Mouse (Mus musculus) kidney, postnatal 25 days (tissue): Measurements from ENCODE around the gene Ccdc124.
A peak's percentile ranks its signal among the peaks of the same experiment; 100 is the strongest.

Source experiments
- DNase-seq, 2 experiments: peaks; one replicate each; pipeline ENCODE4 v3.0.0; 2021; ENCODE audit warnings: mixed read lengths in 2 of 2

Ccdc124 gene

DNA sequence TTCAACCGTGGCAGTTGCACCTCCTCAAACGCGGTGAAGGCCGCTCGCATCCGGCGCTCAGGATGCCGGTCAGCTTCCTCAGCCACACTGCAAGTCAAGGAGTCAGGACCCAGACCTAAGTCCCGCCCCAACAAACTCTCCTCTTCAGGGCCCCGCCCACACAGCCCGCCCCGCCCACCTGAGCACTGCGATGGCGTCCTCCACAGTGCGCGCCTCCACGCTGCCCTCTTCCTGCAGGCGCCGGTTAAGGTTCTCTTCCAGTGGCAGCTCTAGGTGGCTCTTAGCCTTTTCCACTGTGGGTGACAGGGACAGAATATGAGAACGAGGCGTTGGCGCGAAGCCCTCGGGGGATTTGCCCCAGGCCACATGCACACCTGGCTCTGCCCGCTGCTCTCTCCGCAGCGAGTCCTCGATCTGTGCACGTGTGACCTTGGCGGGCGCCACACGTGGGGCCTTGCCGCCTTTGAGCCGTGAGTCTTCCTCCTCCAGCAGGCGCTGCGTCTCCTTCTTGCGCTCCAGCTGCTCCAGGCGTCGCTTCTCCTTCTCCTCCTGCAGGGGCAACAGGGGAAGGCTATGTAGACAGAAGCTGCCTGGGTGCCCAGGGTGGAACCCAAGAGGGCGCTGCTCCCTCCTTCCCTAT lies 5.1 kb downstream of the Ccdc124 start:
- DNase-seq = peak; percentile 83 to 88

DNA sequence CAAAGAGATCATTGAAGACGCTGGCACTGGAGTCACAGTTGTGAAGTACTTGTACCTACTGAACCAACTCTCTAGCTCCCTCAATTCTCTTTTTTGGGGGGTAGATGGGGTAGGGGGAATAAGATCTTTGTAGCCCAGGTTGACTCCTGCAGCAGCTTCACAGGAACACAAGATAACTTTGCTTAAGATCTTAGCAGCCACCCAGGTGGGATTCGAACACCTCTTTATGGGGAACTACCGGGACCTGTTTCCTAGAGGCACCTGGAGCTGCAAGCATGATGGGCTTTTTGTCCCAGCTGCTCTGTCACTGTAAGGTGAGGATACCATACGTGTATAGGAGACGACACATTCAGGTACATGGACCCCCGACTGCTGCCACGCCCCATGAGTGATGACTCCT lies 7.2 kb downstream of the Ccdc124 start:
- no peak for DNase-seq

DNA sequence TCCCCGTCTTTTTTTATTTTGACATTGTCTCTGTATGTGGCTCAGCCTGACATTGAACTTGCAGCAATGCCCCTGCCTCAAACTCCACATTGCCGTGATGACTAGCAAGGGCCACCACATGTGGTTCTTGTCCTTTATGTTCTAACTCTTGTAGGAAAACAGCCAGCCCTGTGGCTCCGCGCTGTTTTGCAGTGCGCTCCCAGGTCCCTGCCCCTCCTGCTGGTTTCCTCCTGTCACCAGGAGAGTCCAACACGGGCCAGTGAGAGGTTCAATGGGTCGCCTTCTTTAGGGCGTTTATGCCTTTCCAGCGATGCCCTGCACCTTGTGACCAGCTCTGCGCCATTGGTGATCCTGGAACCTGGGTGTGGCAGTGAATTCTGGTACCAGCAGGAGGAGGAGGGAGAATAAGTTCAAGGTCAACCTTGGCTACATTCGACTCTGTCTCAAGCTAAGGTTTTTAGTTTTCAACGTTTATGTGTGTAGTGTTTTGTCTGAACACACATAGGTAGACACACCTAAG lies 7.7 kb downstream of the Ccdc124 start:
- no peak for DNase-seq

DNA sequence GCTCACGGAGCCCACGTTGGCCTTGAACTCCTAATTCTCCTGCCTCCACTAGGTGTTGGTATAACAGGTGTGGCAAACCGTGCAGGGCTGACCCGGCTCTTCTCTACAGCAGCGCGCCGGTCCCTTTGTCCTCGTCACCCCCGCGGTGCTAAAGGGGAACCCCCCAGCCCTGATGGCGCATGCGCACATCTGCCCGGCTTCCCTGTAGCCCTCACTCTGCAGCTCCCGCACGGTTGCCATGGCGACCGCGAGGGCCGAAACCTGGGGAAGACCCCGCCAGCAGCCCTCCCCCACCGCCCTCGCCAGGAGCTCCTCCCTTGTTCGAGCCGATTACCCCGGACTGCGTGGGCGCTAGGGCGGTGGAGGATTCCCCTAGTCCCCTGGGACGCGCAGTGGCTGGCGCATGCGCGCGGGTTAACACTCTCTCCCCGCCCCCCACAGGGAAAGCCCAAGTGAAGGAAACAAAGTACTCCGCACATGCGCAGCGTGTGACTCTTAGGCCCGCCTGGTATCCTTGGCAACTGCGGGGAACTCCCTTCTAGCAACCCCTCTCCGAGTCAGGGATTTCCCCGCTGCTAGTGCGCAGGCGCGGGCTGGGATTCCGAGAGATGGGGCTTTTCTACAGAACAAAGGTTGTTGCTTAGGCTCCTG lies 8.3 kb downstream of the Ccdc124 start:
- DNase-seq = peak; percentile 100

DNA sequence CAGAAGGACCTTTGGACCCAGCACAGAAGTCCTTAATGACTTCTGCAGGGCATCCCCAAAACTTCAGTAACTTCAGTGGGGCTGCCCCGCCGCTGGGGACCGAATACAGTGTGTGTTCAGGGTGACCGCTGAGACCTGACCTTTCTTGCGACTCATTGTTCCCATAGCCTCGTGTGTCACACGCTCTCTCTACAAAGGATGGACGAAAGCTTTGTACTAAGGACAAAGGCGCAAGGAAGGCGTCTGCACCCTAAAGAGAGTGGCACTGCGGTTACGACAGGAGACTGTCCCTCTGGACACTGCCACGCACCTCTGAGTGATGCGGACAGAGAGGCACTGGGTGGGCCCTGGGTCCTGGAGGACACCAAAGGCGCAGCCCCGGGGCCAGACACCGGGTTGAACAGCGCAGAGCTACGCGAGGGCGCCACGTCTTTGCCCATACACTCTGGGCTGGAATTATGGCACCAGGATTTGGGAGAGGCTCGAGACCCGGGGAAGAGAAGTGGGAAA lies 9.0 kb downstream of the Ccdc124 start:
- no peak for DNase-seq

DNA sequence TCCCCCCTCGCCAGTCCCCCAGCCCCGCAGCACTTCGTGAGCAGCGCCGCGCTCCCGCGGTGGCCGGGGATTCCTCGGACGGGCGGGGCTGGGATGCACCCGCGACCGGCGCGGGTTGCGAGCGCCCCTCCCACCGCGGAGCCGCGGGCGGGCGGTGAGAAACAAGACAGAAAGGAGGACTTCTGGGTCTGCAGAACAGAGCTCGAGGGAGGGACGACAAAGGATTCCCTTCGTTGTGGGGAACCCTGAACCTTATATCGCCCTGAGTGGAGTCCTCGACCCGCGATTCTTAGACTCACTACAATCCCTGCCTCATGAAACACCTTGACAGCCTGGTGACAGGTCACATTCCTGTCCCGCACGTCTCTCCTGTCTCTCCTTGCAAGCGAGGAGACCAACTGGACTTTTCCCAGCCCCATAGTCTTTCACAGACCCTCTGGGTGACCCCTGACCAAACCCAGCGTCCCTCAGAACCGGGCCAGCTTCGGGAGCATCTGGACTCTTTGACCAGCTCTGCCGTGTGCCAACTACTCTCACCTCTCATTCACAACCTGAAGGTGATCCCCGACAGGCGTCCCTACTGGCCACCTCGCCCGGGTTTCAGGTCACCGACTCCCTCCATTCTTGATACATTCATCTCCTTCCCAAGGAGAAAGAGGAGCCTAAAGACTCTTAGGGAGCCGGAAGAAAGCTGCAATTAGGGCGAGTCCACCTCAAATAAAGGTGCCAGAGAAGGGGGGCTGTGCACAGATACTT lies 9.6 kb downstream of the Ccdc124 start:
- no peak for DNase-seq

DNA sequence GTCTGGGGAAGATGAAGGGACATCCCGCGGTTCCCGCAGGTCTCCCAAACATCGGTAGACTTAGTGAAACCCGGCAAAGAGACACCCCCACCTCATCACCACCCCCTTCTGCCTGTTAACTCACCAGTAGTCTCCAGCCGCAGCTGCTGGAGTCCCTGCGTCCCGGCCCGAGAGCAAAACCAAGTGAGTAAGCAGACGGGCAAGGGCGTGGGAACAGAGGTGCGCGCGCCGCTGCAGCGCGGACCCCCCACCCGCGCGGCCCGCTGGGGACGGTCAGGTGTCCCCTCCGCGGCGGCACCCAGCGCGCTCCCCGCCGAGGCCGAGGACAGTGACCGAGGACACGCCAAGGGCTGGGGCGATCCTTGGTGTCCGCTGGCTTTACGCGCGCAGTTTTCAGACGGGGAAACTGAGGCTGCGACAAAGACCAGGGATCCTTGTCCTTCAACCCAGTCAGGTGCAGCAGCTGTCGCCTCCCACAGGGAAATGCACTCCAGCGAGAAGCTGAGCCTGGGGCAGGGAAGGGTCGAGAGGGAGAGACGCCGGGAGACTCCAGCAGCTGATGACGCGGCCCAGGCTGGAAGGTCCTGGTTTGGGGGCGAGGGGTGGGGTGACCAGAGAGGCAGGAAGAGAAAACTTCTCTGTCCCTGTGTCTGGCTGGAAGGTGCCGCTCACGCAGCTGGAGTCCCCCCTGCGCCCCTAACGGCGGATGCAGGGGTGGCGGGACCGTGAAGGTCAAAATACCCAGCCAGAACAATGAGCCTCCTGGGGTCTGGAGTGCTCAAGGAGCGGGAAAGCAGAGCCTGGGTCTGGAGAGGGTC lies 10.7 kb downstream of the Ccdc124 start, which contains the start of gene Kcnn1:
Gene Kcnn1, minus strand, starts transcription at position 435 of the 818 bp plus-strand sequence.
- DNase-seq = no peak

DNA sequence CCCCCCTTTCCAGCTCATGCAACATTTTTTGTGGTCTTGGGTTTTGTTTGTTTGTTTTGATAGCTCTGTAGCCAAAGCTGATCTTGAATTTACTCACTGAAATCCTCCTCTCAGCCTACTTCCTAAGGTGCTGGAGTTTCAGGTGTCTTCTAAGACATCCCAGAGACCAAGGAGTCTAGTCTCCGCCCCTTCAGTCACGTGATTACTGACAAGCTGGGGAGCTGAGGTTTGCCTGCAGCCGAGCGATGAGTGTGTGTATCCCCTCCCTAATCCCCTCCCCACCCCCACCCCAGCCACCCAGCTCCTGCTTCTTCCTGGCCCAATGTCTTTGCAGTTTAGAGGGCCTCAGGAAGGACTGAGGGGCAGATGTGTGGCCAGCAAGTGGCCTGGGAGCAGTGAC lies 16.2 kb downstream of the Ccdc124 start:
- no peak for DNase-seq

DNA sequence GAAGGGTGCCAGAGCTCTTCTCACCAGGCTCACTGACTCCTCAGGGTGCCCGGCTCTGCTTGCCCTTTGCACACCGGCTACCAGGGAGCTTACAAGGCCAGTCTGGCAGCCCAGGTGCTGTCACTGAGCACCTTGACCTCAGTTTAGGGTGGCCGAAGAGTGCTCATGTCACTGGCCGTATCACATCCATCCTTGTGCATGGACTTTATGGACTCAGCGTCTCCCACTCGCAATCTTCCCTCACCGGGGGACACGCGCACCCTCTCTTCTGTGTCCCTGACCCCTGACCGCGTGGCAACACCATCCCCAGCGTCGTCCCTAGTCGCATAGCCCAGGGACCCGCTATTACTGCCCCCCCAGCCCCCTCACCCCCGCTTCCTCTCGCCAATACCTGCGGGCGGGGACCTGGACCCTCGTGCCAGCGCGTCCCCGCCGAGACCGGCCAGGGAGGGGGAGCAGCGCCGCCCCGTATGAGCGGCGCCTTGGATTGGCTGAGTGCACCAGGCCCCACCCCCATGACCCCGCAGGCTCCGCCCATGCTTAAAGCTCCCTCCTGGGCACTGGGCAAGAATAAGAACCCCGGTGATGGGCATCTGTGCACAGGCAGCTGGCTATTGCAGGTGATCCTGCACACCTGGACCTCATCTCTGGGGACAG lies 17.1 kb downstream of the Ccdc124 start:
- peak; percentile 85 to 90 for DNase-seq

DNA sequence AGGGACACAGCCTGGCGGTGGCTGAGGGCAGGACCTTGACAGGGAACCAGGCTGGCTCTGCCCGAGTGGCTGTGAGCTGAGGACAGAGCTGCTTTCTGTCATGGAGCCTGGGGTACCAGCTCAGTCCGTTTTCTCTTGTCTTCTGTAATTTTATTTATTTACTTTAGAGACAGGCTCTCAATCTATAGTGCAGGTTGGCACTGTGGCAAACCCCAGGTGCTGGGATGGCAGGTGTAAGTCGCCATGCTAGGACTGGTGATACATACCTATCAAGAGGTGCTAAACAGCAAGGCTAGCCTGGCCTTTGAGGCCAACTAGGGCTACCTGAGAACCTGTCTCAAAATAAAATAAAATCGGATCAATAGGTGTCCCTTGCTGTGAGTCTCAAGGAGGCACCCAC lies 17.7 kb downstream of the Ccdc124 start:
- no peak for DNase-seq

DNA sequence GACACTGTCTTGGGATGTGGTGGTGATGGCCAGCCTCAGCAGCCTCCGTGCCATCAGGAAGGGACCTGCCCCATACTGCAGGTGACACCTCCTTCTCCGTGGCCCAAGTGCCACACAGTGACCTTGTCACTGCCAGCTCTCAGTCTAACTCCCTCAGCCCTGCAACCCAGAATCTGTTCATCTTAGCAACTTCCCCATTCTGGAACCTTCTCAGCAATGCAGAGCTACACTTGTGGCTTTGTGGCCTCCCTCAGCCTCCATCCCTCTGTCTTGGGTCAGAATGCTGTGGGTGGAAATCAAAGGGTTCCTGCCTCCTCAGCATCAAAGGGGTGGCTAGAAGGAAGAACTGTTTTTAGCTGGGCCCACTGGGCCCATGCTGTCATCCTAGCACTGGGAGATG lies 19.9 kb downstream of the Ccdc124 start:
- no peak for DNase-seq

DNA sequence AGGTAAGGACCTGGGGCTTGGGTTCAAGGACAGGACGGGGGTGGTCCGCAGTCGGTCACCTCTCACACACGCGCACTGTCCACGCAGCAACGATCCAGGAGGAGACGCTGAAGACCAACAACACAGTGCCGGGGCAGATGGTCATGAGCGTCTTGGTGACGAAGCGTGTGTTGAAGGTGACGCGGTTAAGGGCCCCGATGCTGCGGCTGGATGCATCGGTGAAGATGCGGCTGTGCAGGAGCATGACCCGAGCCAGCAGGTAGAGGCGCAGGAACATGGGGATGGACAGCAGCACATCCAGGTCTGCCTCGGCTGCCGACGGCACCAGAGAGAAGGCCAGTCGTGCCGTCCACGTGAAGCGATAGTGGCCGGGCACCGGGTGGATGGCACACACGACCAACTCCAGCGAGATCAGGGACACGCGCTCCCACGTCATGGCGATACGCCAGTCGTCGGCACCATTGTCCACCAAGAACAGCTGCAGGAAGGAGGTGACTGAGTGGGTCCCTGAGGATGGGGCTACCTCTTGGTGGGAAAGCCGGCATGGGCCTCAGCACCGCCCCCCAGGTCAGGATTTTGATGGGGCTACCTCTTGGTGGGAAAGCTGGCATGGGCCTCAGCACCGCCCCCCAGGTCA lies 21.0 kb downstream of the Ccdc124 start:
- no peak for DNase-seq

DNA sequence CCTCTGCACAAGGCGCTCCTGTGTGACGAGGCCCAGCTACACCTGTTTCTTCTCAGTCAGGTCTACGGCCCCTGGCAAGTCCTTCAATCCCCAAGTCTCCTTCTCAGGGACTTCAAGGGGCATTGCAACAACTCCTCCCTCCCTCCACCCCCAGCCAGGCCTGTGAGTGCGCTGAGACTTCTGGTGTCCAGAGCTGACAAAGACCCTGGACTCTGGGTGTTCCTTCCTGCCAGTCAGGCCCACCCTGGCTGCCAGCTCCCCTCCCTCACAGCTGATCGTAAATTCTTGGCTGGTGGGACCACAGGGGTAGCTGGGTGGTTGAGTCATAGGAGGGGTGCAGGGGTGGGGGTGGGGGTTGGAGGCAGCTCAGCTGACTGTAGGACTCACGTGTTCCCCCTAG lies 21.9 kb downstream of the Ccdc124 start:
- DNase-seq = no peak

DNA sequence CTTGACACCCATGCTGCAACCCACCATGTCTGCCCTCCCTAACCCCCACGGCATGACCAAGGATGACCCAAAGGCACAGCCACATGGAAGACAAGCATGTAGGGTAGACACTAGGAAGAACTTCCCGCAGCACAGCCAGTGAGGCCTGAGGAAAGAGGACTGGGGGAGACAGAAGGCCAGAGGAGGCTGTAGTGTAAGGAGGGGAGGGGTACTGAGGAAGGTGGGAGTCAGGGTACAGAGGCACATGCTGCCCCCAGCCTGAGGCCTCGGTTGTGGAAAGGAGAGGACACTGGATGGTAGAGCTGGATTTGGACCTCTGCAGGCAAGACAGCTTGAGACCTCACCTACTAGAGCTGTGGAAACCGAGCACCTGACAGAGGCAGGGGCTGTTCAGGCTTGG lies 22.8 kb downstream of the Ccdc124 start:
- no peak for DNase-seq

DNA sequence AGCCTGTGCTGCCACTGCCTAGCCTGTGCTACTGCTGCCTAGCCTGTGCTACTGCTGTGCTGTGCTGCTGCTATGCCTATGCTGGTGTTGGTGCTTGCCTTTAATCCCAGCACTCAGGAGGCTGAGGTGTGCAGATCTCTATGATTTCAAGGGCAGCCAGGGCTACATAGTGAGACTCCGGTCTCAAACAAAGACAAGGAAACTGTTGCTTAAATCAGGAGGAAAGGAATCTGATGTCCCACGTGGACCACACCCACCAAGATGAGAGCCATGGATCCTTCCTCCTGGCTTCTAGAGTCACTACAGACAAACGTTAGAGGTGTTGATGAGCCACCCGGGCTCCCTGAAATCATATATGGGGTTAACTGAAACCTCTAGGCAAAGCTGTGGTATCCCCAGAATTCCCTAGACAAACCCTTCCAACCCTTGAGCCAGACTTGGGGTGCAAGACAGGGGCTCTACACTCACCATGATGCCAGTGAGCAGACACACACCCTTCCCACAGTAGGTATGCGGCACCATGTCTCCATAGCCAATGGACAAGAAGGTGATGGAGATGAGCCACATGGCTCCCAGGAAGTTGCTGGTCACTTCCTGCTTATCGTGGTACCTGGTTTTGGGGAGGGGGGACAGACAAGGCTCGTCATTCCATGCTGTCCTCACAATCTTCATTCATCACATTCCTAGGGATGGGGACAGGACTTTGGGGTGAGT lies 23.4 kb downstream of the Ccdc124 start:
- DNase-seq = no peak

DNA sequence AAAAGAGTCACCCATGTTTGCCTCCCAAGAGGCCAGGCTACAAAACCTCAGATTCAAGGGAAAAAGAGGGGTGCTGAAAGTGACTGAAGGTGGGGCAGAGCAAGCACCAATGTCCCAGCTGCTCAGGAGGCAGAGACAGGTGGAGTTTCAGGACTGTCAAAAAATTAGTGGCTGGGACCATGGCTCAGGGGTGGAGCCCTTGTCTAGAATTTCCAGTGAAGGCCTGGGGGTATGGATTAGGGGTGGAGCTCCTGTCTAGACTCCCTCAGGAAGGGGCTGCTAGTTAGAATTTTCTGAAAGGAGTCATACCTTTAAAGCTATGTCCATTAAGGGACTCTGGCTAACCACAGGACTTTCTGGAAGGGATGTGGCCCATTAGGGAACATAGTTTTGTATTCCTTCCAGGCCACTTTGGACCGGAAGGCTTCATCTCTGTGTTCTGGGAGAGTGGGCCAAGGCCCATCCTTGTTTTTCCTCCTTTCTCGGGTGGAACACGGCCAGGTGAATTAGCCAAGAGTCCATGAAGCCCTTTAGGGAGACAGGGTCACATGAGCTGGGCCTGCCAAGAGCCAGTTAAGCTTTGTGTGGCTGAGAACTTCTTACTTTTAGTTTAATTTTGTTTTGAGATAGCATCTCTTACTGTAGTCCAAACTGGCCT lies 24.3 kb downstream of the Ccdc124 start:
- no peak for DNase-seq

DNA sequence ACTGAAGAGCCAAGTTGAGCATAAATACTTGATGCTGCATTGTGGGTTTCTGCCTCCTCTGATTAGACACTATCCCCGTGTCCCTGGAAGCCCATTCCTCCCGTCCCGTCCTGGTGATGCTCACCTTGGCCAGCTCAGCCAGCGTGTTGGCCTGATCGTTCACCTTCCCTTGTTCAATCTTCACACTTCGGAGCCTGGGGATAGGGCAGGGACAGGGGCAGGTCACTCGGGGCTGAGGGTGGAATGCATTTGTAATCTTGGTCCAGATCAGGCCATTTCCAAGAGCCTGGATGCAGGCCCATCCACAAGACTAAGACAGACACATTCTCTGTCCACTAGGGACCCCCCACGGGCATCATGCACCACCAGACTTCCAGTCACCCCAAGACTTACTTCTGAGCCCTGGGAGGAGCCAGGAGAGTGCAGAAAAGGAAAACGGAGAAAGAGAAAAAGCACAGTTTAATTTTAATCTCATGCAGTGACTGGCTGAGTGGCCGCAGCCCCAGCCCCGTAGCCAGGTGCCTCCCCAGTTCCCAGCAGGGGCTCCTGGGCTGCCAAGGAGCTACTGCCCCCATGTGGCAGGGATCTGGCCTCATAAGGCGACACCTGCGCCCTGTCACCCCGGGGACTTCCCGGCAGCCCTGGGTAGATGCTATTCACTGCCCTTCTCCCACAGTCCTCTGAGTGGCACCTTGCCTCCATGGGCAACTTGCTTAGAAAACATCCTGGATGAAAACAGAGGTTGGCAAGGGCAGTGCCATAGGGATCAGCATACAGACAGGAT lies 27.2 kb downstream of the Ccdc124 start:
- no peak for DNase-seq

DNA sequence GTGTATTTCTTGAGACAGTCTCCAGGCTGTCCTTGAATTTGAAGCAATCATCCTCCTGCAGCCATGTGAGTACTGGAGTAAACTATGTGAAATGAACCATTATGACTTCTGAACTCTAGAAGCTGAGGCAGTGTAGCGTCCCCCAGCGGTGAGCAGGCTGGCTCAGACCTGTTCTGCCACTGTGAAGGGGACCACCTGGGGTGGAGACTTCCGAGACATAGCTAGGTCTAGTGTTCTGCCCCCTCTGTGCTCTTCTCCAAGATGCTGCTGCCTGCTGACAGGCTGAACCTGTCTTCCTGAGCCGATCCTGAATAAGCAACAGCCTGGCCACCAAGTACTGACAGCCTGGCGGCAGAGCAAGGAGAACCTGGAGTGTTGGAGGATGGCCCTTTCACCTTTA lies 28.6 kb downstream of the Ccdc124 start:
- DNase-seq = no peak

DNA sequence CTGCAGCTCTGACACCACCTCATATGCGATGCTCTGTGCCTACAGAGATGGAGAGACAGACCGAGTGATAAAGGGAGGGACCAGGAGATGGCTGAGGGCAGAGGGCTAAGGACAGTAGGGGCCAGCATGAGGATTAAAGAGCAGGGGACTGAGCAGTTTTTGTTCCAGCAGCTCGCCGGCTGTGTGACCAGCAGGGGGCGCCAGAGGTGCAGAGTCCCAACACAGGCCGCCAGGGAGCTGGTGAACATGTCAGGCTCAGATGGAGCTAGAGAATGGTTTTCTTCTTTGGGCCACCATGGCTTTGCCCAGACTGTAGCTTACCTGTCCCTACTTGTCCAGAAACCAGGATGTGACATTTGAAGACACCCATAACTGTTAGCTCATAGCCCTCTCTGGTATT lies 29.2 kb downstream of the Ccdc124 start:
- DNase-seq = peak; percentile 90 to 96

DNA sequence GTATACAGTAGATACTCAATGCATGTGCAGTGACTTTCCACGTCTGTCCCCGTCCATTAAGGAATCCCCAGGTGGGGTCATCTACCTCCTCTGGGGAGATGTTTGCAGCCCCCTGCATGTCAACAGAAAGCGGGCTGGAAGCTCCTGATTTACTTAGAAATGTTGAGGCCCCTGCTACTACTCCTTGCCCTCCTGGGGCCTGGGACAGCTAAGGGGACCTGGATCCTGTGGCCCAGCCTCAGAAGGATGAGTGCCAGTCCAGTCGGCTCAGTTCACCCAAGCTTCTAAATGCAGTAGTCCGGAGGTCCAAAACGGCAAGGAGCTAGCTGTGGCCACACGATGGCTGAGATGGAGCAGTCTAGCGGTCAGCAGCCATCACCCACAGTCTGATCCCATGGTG lies 29.8 kb downstream of the Ccdc124 start:
- DNase-seq = no peak
